Mouse (Mus musculus): ENCODE results near the gene Cacna1e.

DNA sequence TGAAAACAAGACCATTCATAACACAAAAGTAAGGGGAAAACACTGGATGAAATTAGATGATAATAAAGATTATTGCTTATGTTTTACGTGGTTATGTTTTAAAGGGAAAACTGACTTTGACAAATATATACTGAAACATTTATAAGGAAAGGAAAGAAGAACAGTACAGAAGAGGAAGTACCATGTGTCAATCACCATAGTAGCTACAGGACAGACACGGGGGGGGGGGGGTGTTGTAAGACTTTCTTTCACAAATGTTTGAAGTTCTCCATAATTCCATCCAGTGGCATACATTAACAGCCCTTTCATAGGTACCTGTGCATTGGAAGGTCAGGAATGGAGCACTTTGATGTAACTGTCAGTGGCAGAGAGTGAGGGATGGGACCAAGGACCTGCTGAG is 25.3 kb upstream of the Cacna1e start:
- TF ChIP-seq CTCF (IDR thresholded peaks at IDR 0.05; ENCODE audit: low read depth, low read length): no peak
- TF ChIP-seq POLR2A (IDR thresholded peaks at IDR 0.05; ENCODE audit: borderline replicate concordance, low read depth, low read length): no peak

Measured in bone marrow macrophage, adult 2 months (primary cell).